Mouse (Mus musculus) intestine, embryonic 16.5 days (tissue): ENCODE results near the gene Dennd2a. TPM values are rescaled to one million over a fixed set of nuclear protein-coding genes. Genes with fewer than 3 reads are reported as not detected.
A peak's percentile ranks its signal among the peaks of the same experiment; 100 is the strongest.
"Not testable (repeated sequence)": the region's sequence is repeated elsewhere in the genome, so short reads cannot be mapped to it uniquely, and the experiment has no call there.

Experiments
- ATAC-seq: fragments of 200-750 bp; cut with Nextera tagmentation; 2 replicates; pipeline ENCODE4 v1.8.0; 2017; ENCODE audit warnings: moderate TSS enrichment, moderate library complexity
- H3K27ac ChIP-seq: fragments of 300-500 bp; sonication (generic); 2 replicates; pipeline ENCODE4 v1.5.1; 2014; ENCODE audit warnings: mild to moderate bottlenecking, low read length
- H3K27me3 ChIP-seq: fragments of 300-500 bp; sonication (generic); replicated peaks from 2 replicates; pipeline ENCODE4 v1.6.1; 2014; ENCODE audit warnings: low read length, control low read depth, mixed read lengths; ENCODE audit not compliant: control insufficient read depth, insufficient read depth
- H3K36me3 ChIP-seq: fragments of 300-500 bp; sonication (generic); 2 replicates; pipeline ENCODE4 v1.6.1; 2014; ENCODE audit warnings: low read length, control low read depth; ENCODE audit not compliant: control insufficient read depth, insufficient read depth
- H3K4me1 ChIP-seq: fragments of 300-500 bp; sonication (generic); 2 replicates; pipeline ENCODE4 v1.6.1; 2014; ENCODE audit warnings: low read length, control low read depth, mixed read lengths; ENCODE audit not compliant: control insufficient read depth, insufficient read depth
- H3K4me2 ChIP-seq: fragments of 300-500 bp; sonication (generic); 2 replicates; pipeline ENCODE4 v1.6.1; 2014; ENCODE audit warnings: low read depth, low read length, control low read depth
- H3K4me3 ChIP-seq: fragments of 300-500 bp; sonication (generic); 2 replicates; pipeline ENCODE4 v1.5.1; 2014; ENCODE audit warnings: mild to moderate bottlenecking, low read length
- H3K9ac ChIP-seq: fragments of 300-500 bp; sonication (generic); 2 replicates; pipeline ENCODE4 v1.6.1; 2014; ENCODE audit warnings: low read depth, low read length
- H3K9me3 ChIP-seq: fragments of 300-500 bp; sonication (generic); 2 replicates; pipeline ENCODE4 v1.6.1; 2016; ENCODE audit warnings: low read length, control low read depth; ENCODE audit not compliant: control insufficient read depth
- WGBS: fragments of 180-500 bp; shearing (Covaris S2); extraction: QIAGEN DNeasy Blood & Tissue Kit; methylation state at CpG from one replicate; pipeline ENCODE4 v1.1.7; 2014; 5-methylcytosine and 5-hydroxymethylcytosine counted together
- polyA plus RNA-seq: library from polyadenylated mRNA; unstranded; fragments of >200 nt; fragmentation: Nextera tagmentation; extraction: Ambion mirVana; gene quantifications from 2 replicates; pipeline ENCODE4 v1.2.1, GENCODE M21; 2015

The Dennd2a gene
- polyA plus RNA-seq, 1 experiment from 2014 or later = 6.5 TPM

DNA sequence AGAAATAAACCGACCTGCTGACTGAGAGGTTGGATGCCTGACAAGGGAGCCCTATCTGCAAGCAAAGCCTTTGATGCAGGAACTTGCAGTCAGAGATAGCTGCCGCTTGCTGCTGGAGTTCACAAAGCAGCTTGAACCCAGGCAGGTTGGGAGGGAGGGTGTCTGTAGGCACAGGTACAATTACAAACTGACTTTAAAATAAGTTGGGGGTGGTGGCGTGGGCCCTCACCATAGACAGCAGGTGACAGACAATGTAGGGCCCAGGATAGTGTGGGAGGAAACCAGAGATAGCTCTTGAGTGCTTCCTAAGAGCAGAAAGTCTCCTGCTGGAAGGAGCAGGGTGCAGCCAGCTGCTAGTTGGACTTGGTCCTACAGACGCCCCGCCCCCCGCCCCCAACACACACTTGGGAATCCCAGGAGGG lies 134.5 kb downstream of the Dennd2a start:
- Histone ChIP-seq H3K4me2 (no peak overlapping the region), H3K9ac (no peak overlapping the region), H3K27me3 (no peaks in the 10 kb centered on the region; the same call in 1 of the 2 replicates), H3K36me3 (no peaks in the 10 kb centered on the region), H3K4me3 (no peak overlapping the region), H3K27ac (no peak overlapping the region), H3K4me1 (no peaks in the 10 kb centered on the region), H3K9me3 (no peaks in the 10 kb centered on the region)
- 66% methylated on average over 6 of the region's 6 CpGs for WGBS
- no peak for ATAC-seq

DNA sequence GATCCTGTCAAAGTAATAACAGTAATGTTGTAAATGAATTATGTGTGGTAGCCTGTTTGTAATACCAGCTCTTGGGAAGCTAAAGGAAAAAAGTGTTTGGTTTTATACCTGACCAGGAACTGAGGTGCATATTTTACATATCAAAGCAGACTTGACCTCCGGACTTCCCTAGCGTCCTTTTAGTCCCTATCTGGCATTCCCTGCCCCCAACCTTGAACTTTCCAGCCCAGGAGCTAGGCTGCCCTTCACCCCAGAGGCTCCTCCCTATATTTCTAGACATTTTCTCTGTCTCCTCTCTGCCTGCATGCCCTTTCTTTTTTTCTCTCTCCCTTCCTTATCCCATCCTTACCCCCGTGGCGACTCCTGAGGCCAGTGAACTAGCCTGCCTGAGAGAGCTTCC lies 136.8 kb downstream of the Dennd2a start:
- H3K9ac ChIP-seq = no peak overlapping the region
- WGBS = 50% methylated on average over 4 of the region's 4 CpGs
- H3K27ac ChIP-seq = no peak overlapping the region
- H3K36me3 ChIP-seq = no peaks in the 10 kb centered on the region
- H3K27me3 ChIP-seq = no peaks in the 10 kb centered on the region; the same call in 1 of the 2 replicates
- ATAC-seq = no peak
- H3K4me2 ChIP-seq = no peak overlapping the region
- H3K9me3 ChIP-seq = no peaks in the 10 kb centered on the region
- H3K4me3 ChIP-seq = no peak overlapping the region; the same call in 1 of the 2 replicates
- no peaks in the 10 kb centered on the region for H3K4me1 ChIP-seq

DNA sequence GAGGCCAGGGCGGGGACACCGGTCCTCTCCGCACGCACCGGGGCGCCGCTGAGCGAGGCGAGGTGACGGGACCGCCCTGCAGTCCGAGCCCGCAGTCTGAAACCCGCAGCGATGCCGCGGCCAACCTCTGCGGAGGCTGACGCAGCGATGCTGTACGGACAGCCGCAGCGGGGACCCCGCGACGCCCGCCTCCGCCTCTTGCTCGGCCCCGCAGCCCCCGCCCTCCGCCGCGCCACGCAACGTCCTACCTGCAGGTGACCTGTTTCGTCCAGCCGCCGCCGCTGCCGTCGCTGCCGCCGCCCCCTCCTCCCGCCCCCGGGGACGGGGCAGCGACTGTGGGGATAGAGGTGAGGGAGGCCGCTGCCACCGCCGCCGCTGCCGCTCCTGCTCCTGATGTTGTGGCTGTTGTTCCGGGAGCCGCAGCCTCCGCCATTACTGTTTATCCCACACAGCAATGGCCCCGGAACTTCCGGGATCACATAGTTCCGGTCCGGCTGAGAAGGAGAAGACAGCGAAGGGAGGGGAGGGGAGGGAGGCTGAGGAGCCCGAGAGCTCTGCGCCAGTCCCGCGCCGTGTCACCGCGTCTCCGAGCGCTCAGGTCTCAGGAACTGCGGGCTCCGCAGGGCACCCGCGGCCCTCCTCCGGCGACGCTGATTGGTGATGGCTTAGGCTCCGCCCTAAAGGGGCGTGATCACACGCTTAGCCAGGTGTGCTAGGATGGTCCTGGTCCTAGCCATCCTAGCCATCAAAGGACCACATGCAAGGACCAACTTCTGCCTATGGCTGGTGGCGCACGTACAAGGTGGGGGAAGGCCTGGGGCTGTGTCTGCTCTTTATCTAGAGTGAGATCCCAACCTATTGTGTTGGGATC lies 137.6 kb downstream of the Dennd2a start, which contains the start of gene Mkrn1:
Gene Mkrn1, minus strand, starts transcription at position 612 of the 871 bp plus-strand sequence.
- H3K9me3 ChIP-seq = no peaks in the 10 kb centered on the region
- under 1% methylated on average over 78 of the region's 82 CpGs for WGBS
- peak within 1 kb of the TSS; percentile 71 for H3K4me2 ChIP-seq
- no peaks in the 10 kb centered on the region; the same call in 1 of the 2 replicates for H3K27me3 ChIP-seq
- H3K36me3 ChIP-seq = no peaks in the 10 kb centered on the region
- peak within 1 kb of the TSS; percentile 100 for H3K4me3 ChIP-seq
- H3K9ac ChIP-seq = peak within 1 kb of the TSS; percentile 90
- peak within 1 kb of the TSS; percentile 92 for H3K27ac ChIP-seq
- peak; percentile 93 for ATAC-seq
- no peaks in the 10 kb centered on the region for H3K4me1 ChIP-seq

DNA sequence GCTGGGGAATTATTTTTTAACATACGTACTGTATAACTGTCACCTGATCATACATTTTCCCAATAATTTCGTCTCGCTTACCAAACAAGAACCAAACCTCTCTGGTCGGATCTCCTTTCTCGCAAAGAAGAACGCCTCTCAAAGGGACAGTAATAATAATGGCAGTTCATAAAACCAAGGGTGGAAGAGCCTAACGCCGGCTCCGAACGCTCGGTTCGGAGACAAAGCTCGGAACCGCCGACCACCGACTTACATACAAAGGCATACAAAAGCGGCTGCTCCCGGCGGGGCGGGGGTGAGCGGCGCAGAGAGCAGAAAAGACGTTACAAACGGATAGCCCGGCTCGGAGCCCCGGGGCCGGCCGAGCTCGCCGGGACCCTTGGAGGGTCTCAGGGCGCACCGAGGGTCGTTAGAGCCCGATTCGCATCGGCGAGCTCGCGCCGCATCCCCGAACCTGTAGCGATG lies 138.2 kb downstream of the Dennd2a start:
- no peaks in the 10 kb centered on the region; the same call in 1 of the 2 replicates for H3K27me3 ChIP-seq
- peak; percentile 24; the same call in 1 of the 2 replicates for ATAC-seq
- H3K9me3 ChIP-seq = no peaks in the 10 kb centered on the region
- no peaks in the 10 kb centered on the region for H3K36me3 ChIP-seq
- under 1% methylated on average over 43 of the region's 43 CpGs for WGBS
- peak overlapping the region; percentile 71 for H3K4me2 ChIP-seq
- peak overlapping the region; percentile 90 for H3K9ac ChIP-seq
- no peaks in the 10 kb centered on the region for H3K4me1 ChIP-seq
- H3K4me3 ChIP-seq = peak overlapping the region; percentile 100
- H3K27ac ChIP-seq = peak overlapping the region; percentile 92

DNA sequence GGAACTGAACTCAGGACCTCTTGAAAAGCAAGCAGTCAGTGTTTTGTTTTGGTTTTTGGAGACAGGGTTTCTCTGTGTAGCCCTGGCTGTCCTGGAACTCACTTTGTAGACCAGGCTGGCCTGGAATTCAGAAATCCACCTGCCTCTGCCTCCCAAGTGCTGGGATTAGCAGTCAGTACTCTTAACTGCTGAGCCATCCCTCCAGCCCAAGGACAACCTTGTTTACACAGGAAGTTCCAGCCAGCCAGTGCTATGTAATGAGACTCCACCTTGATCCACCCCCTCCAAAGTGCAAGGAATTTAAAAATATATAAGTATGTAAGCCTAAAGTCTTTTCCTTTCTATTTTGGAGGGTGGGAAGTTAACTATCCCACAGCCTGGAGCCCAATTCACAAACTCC lies 141.0 kb downstream of the Dennd2a start:
- H3K27me3 ChIP-seq, H3K4me3 ChIP-seq, H3K9me3 ChIP-seq, H3K36me3 ChIP-seq, ATAC-seq, H3K9ac ChIP-seq, H3K4me2 ChIP-seq, H3K27ac ChIP-seq, H3K4me1 ChIP-seq: not testable (repeated sequence)

DNA sequence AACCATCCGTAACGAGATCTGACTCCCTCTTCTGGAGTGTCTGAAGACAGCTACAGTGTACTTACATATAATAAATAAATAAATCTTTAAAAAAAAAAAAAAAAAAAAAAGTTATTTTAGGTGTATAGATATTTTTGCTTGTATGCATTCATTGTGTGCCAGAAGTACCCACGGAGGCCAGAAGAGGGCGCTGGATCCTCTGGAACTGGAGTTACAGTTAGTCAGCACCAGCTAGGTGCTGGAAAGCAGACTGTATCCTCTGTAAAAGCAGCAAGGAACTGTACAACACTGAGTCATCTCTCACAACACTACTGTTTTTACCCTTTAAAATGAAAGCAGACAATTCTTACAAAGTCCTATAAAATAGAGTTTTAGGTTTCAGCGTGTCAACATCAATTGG lies 141.9 kb downstream of the Dennd2a start:
- ATAC-seq = no peak
- no peak overlapping the region for H3K4me2 ChIP-seq
- H3K9ac ChIP-seq = no peak overlapping the region
- H3K9me3 ChIP-seq = no peaks in the 10 kb centered on the region
- no peak overlapping the region for H3K27ac ChIP-seq
- 58% methylated on average over 3 of the region's 5 CpGs for WGBS
- H3K4me3 ChIP-seq = no peak overlapping the region
- H3K36me3 ChIP-seq = no peaks in the 10 kb centered on the region
- no peaks in the 10 kb centered on the region; the same call in 1 of the 2 replicates for H3K27me3 ChIP-seq
- no peaks in the 10 kb centered on the region for H3K4me1 ChIP-seq

DNA sequence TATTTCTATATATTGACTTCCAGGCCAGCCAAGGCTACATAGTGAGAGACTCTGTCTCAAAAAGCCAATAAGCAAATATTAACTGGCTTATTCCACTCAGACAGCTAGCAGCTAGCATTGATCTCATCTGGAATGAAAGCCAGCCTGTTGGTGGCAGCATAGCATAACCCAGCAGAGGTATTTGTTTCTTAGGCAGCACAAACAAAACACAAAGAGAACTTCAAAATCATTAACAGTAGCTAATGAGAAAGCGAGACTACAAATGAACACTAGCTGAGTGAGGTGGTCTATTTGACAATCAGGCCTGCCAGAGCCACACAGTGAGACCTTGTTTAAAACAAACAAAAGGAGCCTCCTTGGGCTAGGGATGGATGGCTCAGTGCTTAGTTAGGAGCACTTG lies 143.6 kb downstream of the Dennd2a start:
- no peaks in the 10 kb centered on the region; the same call in 1 of the 2 replicates for H3K27me3 ChIP-seq
- H3K9ac ChIP-seq = no peak overlapping the region
- H3K36me3 ChIP-seq = no peaks in the 10 kb centered on the region
- 90% methylated on average over 1 of the region's 1 CpGs for WGBS
- H3K4me1 ChIP-seq = no peaks in the 10 kb centered on the region
- no peak overlapping the region for H3K4me2 ChIP-seq
- H3K4me3 ChIP-seq = no peak overlapping the region
- no peak overlapping the region for H3K27ac ChIP-seq
- ATAC-seq = no peak
- H3K9me3 ChIP-seq = no peaks in the 10 kb centered on the region

Other genes with a start within 250 kb of the Dennd2a start
- gene Slc37a3, start 180.2 kb downstream of the Dennd2a start, polyA plus RNA-seq = 35.1 and 39.4 TPM in 2 replicates
- gene Rab19, start 176.7 kb downstream of the Dennd2a start, polyA plus RNA-seq = 7.7 and 8.8 TPM in 2 replicates
- gene Mkrn1, start 137.4 kb downstream of the Dennd2a start, polyA plus RNA-seq = 63.2 and 63.5 TPM in 2 replicates
- 30.5 and 30.8 TPM in 2 replicates for gene Adck2, start 16.0 kb upstream of the Dennd2a start, polyA plus RNA-seq
- gene Gm42420, start 27.9 kb upstream of the Dennd2a start, polyA plus RNA-seq = 1.5 and 2.1 TPM in 2 replicates
- 408 and 423 TPM in 2 replicates for gene Ndufb2, start 34.7 kb upstream of the Dennd2a start, polyA plus RNA-seq
- 8.6 and 9.1 TPM in 2 replicates for gene Braf, start 167.6 kb upstream of the Dennd2a start, polyA plus RNA-seq